ENCODE assay signal across 9 mouse cellular contexts in genomic region chr7:101513655-101514054, GRCm38 (mm10).
A peak's percentile ranks its signal among the peaks of the same experiment; 100 is the strongest.
DNase-seq lines count a peak whose midpoint lies in the region.
"Had no signal": no experiment of that assay in that cellular context is flagged by ENCODE, and none has a peak within 500 bp of the region (broad histone marks: within the 10 kb centered on the region; RNA-seq: fewer than 3 reads in every experiment).

No protein-coding gene starts in this region.

- intact Hi-C loops in gastrocnemius, postnatal 36 days (cut with DNase I): no loop called here

- DNase-seq in adrenal gland, postnatal 10 days: peak; percentile 49
- no peak for DNase-seq in adrenal gland, adult 8-10 months
- peak; percentile 54 to 64 for DNase-seq in left cerebral cortex, adult 18-20 months (ENCODE audit: low spot score in 2 of 2)
- DNase-seq in left cerebral cortex, adult 11 months (ENCODE audit: low spot score): no peak
- peak; percentile 81 to 88 for DNase-seq in cerebellum, postnatal 25 days
- DNase-seq in right cerebral cortex, postnatal 25 days: peak; percentile 68
- no peak for DNase-seq in kidney, adult 18-20 months
- DNase-seq in gastrocnemius, postnatal 36 days: no peak
- DNase-seq: liver, embryonic 13.5 days had no signal

Comparison
In these comparisons a context has a peak if more than half of its experiments do, and no peak if none do; other contexts are left out.
1. DNase-seq: peak in adrenal gland, postnatal 10 days (single experiment), left cerebral cortex, adult 18-20 months (2 of 2), cerebellum, postnatal 25 days (2 of 2) and right cerebral cortex, postnatal 25 days (single experiment); none in adrenal gland, adult 8-10 months (single experiment), left cerebral cortex, adult 11 months (single experiment), kidney, adult 18-20 months (single experiment) and gastrocnemius, postnatal 36 days (0 of 2).